Mouse (Mus musculus) splenic B cell, adult 2 months (primary cell): ENCODE results near the gene 4833439L19Rik.
"Not testable (repeated sequence)": the region's sequence is repeated elsewhere in the genome, so short reads cannot be mapped to it uniquely, and the experiment has no call there.

Experiments
- DNase-seq: peaks from one replicate; pipeline ENCODE4 v3.0.0-alpha.2; 2011; ENCODE audit warnings: low read depth, low spot score
- H3K27me3 ChIP-seq: 2 replicates; pipeline ENCODE4 v1.6.1; 2012; ENCODE audit warnings: mild to moderate bottlenecking, low read length, moderate library complexity, mixed read lengths; ENCODE audit not compliant: control insufficient read depth, poor library complexity, insufficient read depth, severe bottlenecking
- H3K36me3 ChIP-seq: 2 replicates; pipeline ENCODE4 v1.6.1; 2012; ENCODE audit warnings: mild to moderate bottlenecking, low read length, moderate library complexity, mixed read lengths; ENCODE audit not compliant: control insufficient read depth, poor library complexity, insufficient read depth, severe bottlenecking

The 4833439L19Rik gene

GRCm38 (mm10) chr13:54565201-54565581 lies at the start of gene 4833439L19Rik:
TSS of gene 4833439L19Rik (minus strand) at chr13:54565435.
- H3K36me3 ChIP-seq = no peaks in the 10 kb centered on the region; the same call in 1 of the 2 replicates
- peak; percentile 95 for DNase-seq
- no peaks in the 10 kb centered on the region for H3K27me3 ChIP-seq

GRCm38 (mm10) chr13:54613141-54613540 lies 47.9 kb upstream of the 4833439L19Rik start:
- H3K36me3 ChIP-seq, H3K27me3 ChIP-seq: not testable (repeated sequence)
- peak; percentile 34 for DNase-seq

- peak; percentile 73 for DNase-seq
- Histone ChIP-seq H3K36me3 (no peaks in the 10 kb centered on the region), H3K27me3 (no peaks in the 10 kb centered on the region)
These were observed 45.9 kb upstream of the 4833439L19Rik start, which contains the start of gene Cltb for GRCm38 (mm10) chr13:54610972-54611754. TSS of gene Cltb (minus strand) at chr13:54611344.

GRCm38 (mm10) chr13:54610613-54610971 lies 45.4 kb upstream of the 4833439L19Rik start:
- no peaks in the 10 kb centered on the region for H3K36me3 ChIP-seq
- H3K27me3 ChIP-seq = no peaks in the 10 kb centered on the region
- DNase-seq = no peak

- no peak for DNase-seq
- no peaks in the 10 kb centered on the region for H3K27me3 ChIP-seq
These were observed 44.1 kb upstream of the 4833439L19Rik start for GRCm38 (mm10) chr13:54609301-54609700.

GRCm38 (mm10) chr13:54608666-54609065 lies 43.4 kb upstream of the 4833439L19Rik start:
- H3K36me3 ChIP-seq = no peaks in the 10 kb centered on the region
- DNase-seq = no peak
- H3K27me3 ChIP-seq = no peaks in the 10 kb centered on the region

More at GRCm38 (mm10) chr13:54609301-54609700, 44.1 kb upstream of the 4833439L19Rik start:
- no peaks in the 10 kb centered on the region for H3K36me3 ChIP-seq

- Histone ChIP-seq H3K27me3 (no peaks in the 10 kb centered on the region), H3K36me3 (no peaks in the 10 kb centered on the region)
- no peak for DNase-seq
These were observed 42.8 kb upstream of the 4833439L19Rik start for GRCm38 (mm10) chr13:54608002-54608401.

- no peaks in the 10 kb centered on the region for H3K36me3 ChIP-seq
- H3K27me3 ChIP-seq = no peaks in the 10 kb centered on the region
- no peak for DNase-seq
These were observed 42.0 kb upstream of the 4833439L19Rik start for GRCm38 (mm10) chr13:54607204-54607603.

GRCm38 (mm10) chr13:54605426-54605825 lies 40.2 kb upstream of the 4833439L19Rik start:
- DNase-seq = no peak
- no peaks in the 10 kb centered on the region for H3K36me3 ChIP-seq

GRCm38 (mm10) chr13:54604221-54604620 lies 39.0 kb upstream of the 4833439L19Rik start:
- H3K27me3 ChIP-seq = no peaks in the 10 kb centered on the region
- DNase-seq = no peak
- H3K36me3 ChIP-seq = no peaks in the 10 kb centered on the region

More at GRCm38 (mm10) chr13:54605426-54605825, 40.2 kb upstream of the 4833439L19Rik start:
- H3K27me3 ChIP-seq = no peaks in the 10 kb centered on the region

- DNase-seq = no peak
- Histone ChIP-seq H3K27me3 (no peaks in the 10 kb centered on the region), H3K36me3 (no peaks in the 10 kb centered on the region)
These were observed 38.3 kb upstream of the 4833439L19Rik start for GRCm38 (mm10) chr13:54603501-54603900.

- no peaks in the 10 kb centered on the region for H3K36me3 ChIP-seq
- no peaks in the 10 kb centered on the region for H3K27me3 ChIP-seq
- no peak for DNase-seq
These were observed 37.4 kb upstream of the 4833439L19Rik start for GRCm38 (mm10) chr13:54602639-54603111.

- no peaks in the 10 kb centered on the region for H3K36me3 ChIP-seq
- no peaks in the 10 kb centered on the region for H3K27me3 ChIP-seq
- no peak for DNase-seq
These were observed 33.4 kb upstream of the 4833439L19Rik start for GRCm38 (mm10) chr13:54598622-54599143.

GRCm38 (mm10) chr13:54596870-54597269 lies 31.6 kb upstream of the 4833439L19Rik start:
- Histone ChIP-seq H3K36me3 (no peaks in the 10 kb centered on the region), H3K27me3 (no peaks in the 10 kb centered on the region)
- DNase-seq = no peak

GRCm38 (mm10) chr13:54596107-54596690 lies 31.0 kb upstream of the 4833439L19Rik start:
- DNase-seq = no peak
- no peaks in the 10 kb centered on the region for H3K27me3 ChIP-seq
- no peaks in the 10 kb centered on the region for H3K36me3 ChIP-seq
